Mouse (Mus musculus) lung, embryonic 14.5 days (tissue): ENCODE measurements around the gene Spon2. TPM values are rescaled to one million over a fixed set of nuclear protein-coding genes. Genes with fewer than 3 reads are reported as not detected.

Experiments
- ATAC-seq: fragments of 200-750 bp; cut with Nextera tagmentation; 2 replicates; pipeline ENCODE4 v1.8.0; 2017; ENCODE audit warnings: mild to moderate bottlenecking, moderate TSS enrichment, moderate library complexity; ENCODE audit not compliant: insufficient read depth
- DNase-seq: peaks from one replicate; pipeline ENCODE4 v3.0.0-alpha.2; 2015
- H3K27ac ChIP-seq: fragments of 300-500 bp; sonication (generic); 2 replicates; pipeline ENCODE4 v1.5.1; 2014; ENCODE audit warnings: low read depth, mild to moderate bottlenecking, moderate library complexity
- H3K27me3 ChIP-seq: fragments of 300-500 bp; sonication (generic); 2 replicates; pipeline ENCODE4 v1.6.1; 2014; ENCODE audit warnings: low read length, control low read depth; ENCODE audit not compliant: insufficient read depth
- H3K36me3 ChIP-seq: fragments of 300-500 bp; sonication (generic); 2 replicates; pipeline ENCODE4 v1.6.1; 2014; ENCODE audit warnings: control low read depth; ENCODE audit not compliant: insufficient read depth
- H3K4me1 ChIP-seq: fragments of 300-500 bp; sonication (generic); 2 replicates; pipeline ENCODE4 v1.6.1; 2014; ENCODE audit warnings: antibody characterized with exemption, control low read depth; ENCODE audit not compliant: insufficient read depth
- H3K4me2 ChIP-seq: fragments of 300-500 bp; sonication (generic); 2 replicates; pipeline ENCODE4 v1.6.1; 2014; ENCODE audit warnings: mild to moderate bottlenecking
- H3K4me3 ChIP-seq: fragments of 300-500 bp; sonication (generic); 2 replicates; pipeline ENCODE4 v1.5.1; 2014; ENCODE audit warnings: low read depth, low read length
- H3K9ac ChIP-seq: fragments of 300-500 bp; sonication (generic); 2 replicates; pipeline ENCODE4 v1.6.1; 2014
- H3K9me3 ChIP-seq: fragments of 300-500 bp; sonication (generic); 2 replicates; pipeline ENCODE4 v1.6.1; 2016; ENCODE audit warnings: low read depth, low read length, control low read depth
- CTCF ChIP-seq: IDR thresholded peaks from 2 replicates; pipeline ENCODE4 v1.5.1; 2016; ENCODE audit warnings: antibody characterized with exemption, low read depth
- WGBS: fragments of 180-500 bp; shearing (Covaris S2); extraction: QIAGEN DNeasy Blood & Tissue Kit; methylation state at CpG from one replicate; pipeline ENCODE4 v1.1.7; 2014; 5-methylcytosine and 5-hydroxymethylcytosine counted together
- polyA plus RNA-seq: library from polyadenylated mRNA; unstranded; fragments of >200 nt; fragmentation: Nextera tagmentation; extraction: Ambion mirVana; gene quantifications from 2 replicates; pipeline ENCODE4 v1.2.1, GENCODE M21; 2014

Gene Spon2
- polyA plus RNA-seq, 1 experiment from 2014 or later: 10.5 TPM

- no peaks in the 10 kb centered on the region for H3K36me3 ChIP-seq
- H3K4me3 ChIP-seq: no peak overlapping the region
- DNase-seq (no peak), ATAC-seq (no peak)
- WGBS: 77% methylated on average over 5 of the region's 5 CpGs
- H3K4me2 ChIP-seq: no peak overlapping the region
- no peak overlapping the region for H3K9ac ChIP-seq
- no peak for TF ChIP-seq CTCF
- H3K9me3 ChIP-seq: no peaks in the 10 kb centered on the region
- H3K4me1 ChIP-seq: peaks cover 27% of the 10 kb centered on the region; the same call in 1 of the 2 replicates
- H3K27ac ChIP-seq: no peak overlapping the region
- no peaks in the 10 kb centered on the region for H3K27me3 ChIP-seq
Observed at GRCm38 (mm10) chr5:33225673-33226072, 7.4 kb upstream of the Spon2 start.

GRCm38 (mm10) chr5:33224491-33224890, 6.2 kb upstream of the Spon2 start:
- Histone ChIP-seq H3K9ac (no peak overlapping the region), H3K9me3 (no peaks in the 10 kb centered on the region), H3K27ac (no peak overlapping the region), H3K27me3 (no peaks in the 10 kb centered on the region), H3K36me3 (no peaks in the 10 kb centered on the region), H3K4me2 (no peak overlapping the region), H3K4me3 (no peak overlapping the region), H3K4me1 (peaks cover 29% of the 10 kb centered on the region)
- DNase-seq: no peak
- TF ChIP-seq CTCF: no peak
- ATAC-seq: no peak
- 63% methylated on average over 7 of the region's 7 CpGs for WGBS

- no peak overlapping the region; the same call in 1 of the 2 replicates for H3K27ac ChIP-seq
- no peaks in the 10 kb centered on the region for H3K9me3 ChIP-seq
Observed at GRCm38 (mm10) chr5:33222841-33223744, 4.8 kb upstream of the Spon2 start.

GRCm38 (mm10) chr5:33222389-33222788, 4.1 kb upstream of the Spon2 start:
- H3K36me3 ChIP-seq: no peaks in the 10 kb centered on the region
- H3K27ac ChIP-seq: peak overlapping the region; percentile 24; the same call in 1 of the 2 replicates
- no peak overlapping the region for H3K4me3 ChIP-seq
- no peak overlapping the region for H3K4me2 ChIP-seq
- H3K9me3 ChIP-seq: no peaks in the 10 kb centered on the region
- 30% methylated on average over 6 of the region's 6 CpGs for WGBS
- H3K9ac ChIP-seq: no peak overlapping the region
- H3K4me1 ChIP-seq: peaks cover 35% of the 10 kb centered on the region
- no peaks in the 10 kb centered on the region for H3K27me3 ChIP-seq
- TF ChIP-seq CTCF: no peak
- DNase-seq: peak; percentile 60
- no peak for ATAC-seq

More at GRCm38 (mm10) chr5:33222841-33223744, 4.8 kb upstream of the Spon2 start:
- Histone ChIP-seq H3K27me3 (no peaks in the 10 kb centered on the region), H3K4me2 (no peak overlapping the region), H3K9ac (no peak overlapping the region), H3K36me3 (no peaks in the 10 kb centered on the region), H3K4me1 (peaks cover 32% of the 10 kb centered on the region), H3K4me3 (no peak overlapping the region)
- DNase-seq (peak; percentile 63), ATAC-seq (no peak)
- WGBS: 36% methylated on average over 9 of the region's 9 CpGs
- no peak for TF ChIP-seq CTCF

GRCm38 (mm10) chr5:33220350-33221044, 2.2 kb upstream of the Spon2 start:
- 74% methylated on average over 10 of the region's 10 CpGs for WGBS
- Histone ChIP-seq H3K9ac (no peak overlapping the region), H3K4me3 (no peak overlapping the region), H3K27ac (no peak overlapping the region), H3K4me2 (no peak overlapping the region), H3K4me1 (peaks cover 41% of the 10 kb centered on the region), H3K9me3 (no peaks in the 10 kb centered on the region), H3K27me3 (no peaks in the 10 kb centered on the region), H3K36me3 (no peaks in the 10 kb centered on the region)
- no peak for TF ChIP-seq CTCF
- ATAC-seq (no peak), DNase-seq (no peak)

GRCm38 (mm10) chr5:33219831-33220230, 1.6 kb upstream of the Spon2 start:
- peaks cover 41% of the 10 kb centered on the region for H3K4me1 ChIP-seq
- H3K36me3 ChIP-seq: no peaks in the 10 kb centered on the region
- no peak for ATAC-seq
- no peak overlapping the region for H3K9ac ChIP-seq
- H3K27me3 ChIP-seq: no peaks in the 10 kb centered on the region
- no peak for DNase-seq
- no peak for TF ChIP-seq CTCF
- no peaks in the 10 kb centered on the region for H3K9me3 ChIP-seq
- H3K27ac ChIP-seq: no peak overlapping the region
- H3K4me2 ChIP-seq: no peak overlapping the region
- no peak overlapping the region for H3K4me3 ChIP-seq
- 85% methylated on average over 4 of the region's 4 CpGs for WGBS
